Mouse (Mus musculus) ES-E14 (cell line): ENCODE measurements around the gene Sel1l3. TPM values are rescaled to one million over a fixed set of nuclear protein-coding genes. Genes with fewer than 3 reads are reported as not detected.

Source experiments
- DNase-seq: peaks from one replicate; pipeline ENCODE4 v3.0.0-alpha.2; 2013; ENCODE audit warnings: low read depth, low spot score
- H3K27ac ChIP-seq: 2 replicates; pipeline ENCODE4 v1.5.1; 2012; ENCODE audit warnings: low read depth, mild to moderate bottlenecking, low read length, moderate library complexity, mixed read lengths; ENCODE audit not compliant: poor library complexity, insufficient read depth, severe bottlenecking
- H3K36me3 ChIP-seq: 2 replicates; pipeline ENCODE4 v1.6.1; 2012; ENCODE audit warnings: mild to moderate bottlenecking, low read length, moderate library complexity, mixed read lengths; ENCODE audit not compliant: control insufficient read depth, poor library complexity, insufficient read depth, severe bottlenecking
- H3K4me1 ChIP-seq, 2 experiments: fragments of 150-350 bp in 1 of 2; sonication (generic) in 1 of 2; 2 replicates each; pipeline ENCODE4 v1.6.1; 2012; ENCODE audit warnings: low read length in 2 of 2, mild to moderate bottlenecking in 1 of 2, mixed read lengths in 1 of 2; ENCODE audit not compliant: control insufficient read depth in 2 of 2, insufficient read depth in 2 of 2, poor library complexity in 1 of 2
- H3K4me3 ChIP-seq, 2 experiments: fragments of 150-350 bp in 1 of 2; sonication (generic) in 1 of 2; 2 replicates each; pipeline ENCODE4 v1.5.1; 2012; ENCODE audit warnings: low read length in 2 of 2, low read depth in 1 of 2, mild to moderate bottlenecking in 1 of 2, mixed read lengths in 1 of 2; ENCODE audit not compliant: insufficient read depth in 1 of 2, poor library complexity in 1 of 2, severe bottlenecking in 1 of 2
- H3K9ac ChIP-seq: 2 replicates; pipeline ENCODE4 v1.6.1; 2012; ENCODE audit warnings: low read depth, mild to moderate bottlenecking, low read length, mixed read lengths; ENCODE audit not compliant: poor library complexity, insufficient read depth, severe bottlenecking
- H3K9me3 ChIP-seq: fragments of 150-350 bp; sonication (generic); 2 replicates; pipeline ENCODE4 v1.6.1; 2012; ENCODE audit warnings: low read depth, mild to moderate bottlenecking, low read length; ENCODE audit not compliant: control insufficient read depth, insufficient read depth
- CHD2 ChIP-seq: IDR thresholded peaks from 2 replicates; pipeline ENCODE4 v1.6.1; 2014; ENCODE audit warnings: mild to moderate bottlenecking, low read depth, low read length, inconsistent platforms
- HCFC1 ChIP-seq: IDR thresholded peaks from 2 replicates; pipeline ENCODE4 v1.6.1; 2012; ENCODE audit warnings: low read length, inconsistent platforms, borderline replicate concordance; ENCODE audit not compliant: insufficient read depth
- MAFK ChIP-seq: IDR thresholded peaks from 2 replicates; pipeline ENCODE4 v1.6.1; 2014; ENCODE audit warnings: mild to moderate bottlenecking, low read depth, low read length, inconsistent platforms; ENCODE audit not compliant: insufficient read depth
- ZC3H11A ChIP-seq: IDR thresholded peaks from 2 replicates; pipeline ENCODE4 v1.6.1; 2012; ENCODE audit warnings: low read depth, mild to moderate bottlenecking, inconsistent platforms, low read length, borderline replicate concordance
- ZNF384 ChIP-seq: IDR thresholded peaks from 2 replicates; pipeline ENCODE4 v1.6.1; 2012; ENCODE audit warnings: low read depth, low read length, inconsistent platforms
- in situ Hi-C, 2 experiments: fragments of 600-800 bp; cut with MboI; formaldehyde crosslinking; loops; one replicate each; pipeline ENCODE4 v1.15.1; 2025; ENCODE audit warnings: low sequenced_read_pairs in 2 of 2, inconsistent platforms in 1 of 2; ENCODE audit not compliant: unreplicated experiment in 2 of 2
- total RNA-seq: library from RNA; depleted of rRNA; stranded (reverse); fragments of 300-350 nt; gene quantifications from 2 replicates; pipeline ENCODE4 v1.2.3, GENCODE M21; 2012

Gene Sel1l3
- total RNA-seq, 1 experiment: 1.3 TPM

DNA sequence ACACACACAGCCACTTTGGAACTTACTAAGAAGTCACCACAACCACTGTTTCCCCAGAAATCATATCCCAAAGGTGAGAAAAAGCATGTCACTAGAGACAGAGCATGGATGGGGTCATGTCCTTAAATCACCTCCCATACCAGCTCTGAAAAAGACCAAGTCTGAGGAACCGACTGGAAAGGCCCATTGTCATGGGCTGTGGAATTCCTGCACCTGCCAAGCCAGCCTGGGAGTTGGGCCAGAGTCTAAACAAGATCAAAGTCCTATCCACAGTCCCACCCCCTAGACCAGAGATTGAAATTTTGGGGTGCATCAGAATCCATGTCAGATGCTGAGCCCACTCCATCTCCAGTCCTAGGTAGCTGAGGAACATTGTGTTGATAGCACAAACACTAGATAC lies 15.3 kb downstream of the Sel1l3 start:
- no peak overlapping the region for H3K4me3 ChIP-seq
- TF ChIP-seq ZNF384 (no peak), MAFK (no peak), CHD2 (no peak), HCFC1 (no peak), ZC3H11A (no peak)
- H3K9ac ChIP-seq: no peak overlapping the region
- in situ Hi-C loops: no loop called here
- H3K9me3 ChIP-seq: no peaks in the 10 kb centered on the region
- no peak overlapping the region for H3K27ac ChIP-seq
- no peak for DNase-seq
- no peaks in the 10 kb centered on the region for H3K4me1 ChIP-seq
- H3K36me3 ChIP-seq: no peaks in the 10 kb centered on the region

DNA sequence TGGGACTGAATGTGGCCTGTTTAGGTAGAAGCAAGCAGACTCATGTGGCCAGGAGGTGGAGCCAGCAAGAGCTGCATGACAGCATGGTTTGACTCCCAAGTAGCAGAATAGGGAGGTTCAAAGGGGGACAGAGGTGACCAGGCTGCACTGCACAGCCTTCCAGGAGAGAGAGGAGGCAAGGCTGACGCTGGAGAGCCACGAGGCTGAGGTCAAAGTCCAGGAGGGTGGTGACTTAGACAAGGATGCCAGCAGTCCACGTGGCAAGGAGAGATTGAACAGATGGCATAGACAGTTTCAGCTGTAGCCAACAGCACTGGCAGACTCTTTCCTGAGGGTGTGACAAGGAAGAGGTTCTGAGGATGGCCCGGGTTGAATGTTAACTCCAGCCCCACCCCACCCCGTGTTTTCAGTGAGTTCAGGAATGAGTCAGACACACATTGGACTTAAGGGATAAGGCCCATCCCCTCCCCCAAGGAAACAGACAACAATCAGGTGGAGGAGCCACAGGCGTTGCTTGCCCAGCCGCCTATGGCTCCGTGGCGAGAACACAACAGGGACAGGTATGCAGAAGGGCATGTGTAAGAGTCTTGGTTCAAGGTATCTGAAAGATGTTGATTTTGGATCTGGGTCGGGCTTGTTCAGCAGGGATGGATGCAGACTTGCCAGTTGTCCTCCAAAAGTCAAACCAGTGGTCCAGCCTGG lies 17.2 kb downstream of the Sel1l3 start:
- Histone ChIP-seq H3K27ac (no peak overlapping the region; the same call in 1 of the 2 replicates), H3K4me1 (no peaks in the 10 kb centered on the region), H3K4me3 (no peak overlapping the region), H3K9me3 (no peaks in the 10 kb centered on the region), H3K36me3 (no peaks in the 10 kb centered on the region), H3K9ac (no peak overlapping the region)
- in situ Hi-C loops: no loop called here
- no peak for DNase-seq
- TF ChIP-seq MAFK: no peak
- TF ChIP-seq HCFC1: no peak
- no peak for TF ChIP-seq CHD2
- TF ChIP-seq ZNF384: no peak
- no peak for TF ChIP-seq ZC3H11A

DNA sequence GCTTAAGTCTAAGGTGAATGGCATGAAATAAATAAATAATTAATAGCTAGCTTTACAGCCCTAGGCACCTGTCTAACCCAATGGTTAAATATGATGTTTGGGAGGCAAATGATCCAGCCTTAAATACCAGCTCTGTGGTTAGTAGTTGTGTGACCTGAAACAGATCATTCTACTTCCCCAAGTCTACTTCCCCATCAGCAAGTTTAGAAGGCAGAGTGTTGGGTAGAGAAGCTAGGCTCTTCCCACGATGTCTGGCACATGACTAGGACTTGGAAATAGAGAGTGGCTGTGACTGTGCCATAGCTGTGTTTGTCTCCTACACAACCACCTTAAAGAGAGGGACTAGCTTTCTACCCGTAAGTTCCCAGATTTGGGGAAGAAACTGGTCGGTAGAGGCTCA lies 18.9 kb downstream of the Sel1l3 start:
- no peak for TF ChIP-seq ZNF384
- no peak for TF ChIP-seq ZC3H11A
- no peak for TF ChIP-seq CHD2
- no peak for TF ChIP-seq MAFK
- no peak for TF ChIP-seq HCFC1
- Histone ChIP-seq H3K9ac (no peak overlapping the region), H3K4me3 (no peak overlapping the region), H3K4me1 (no peaks in the 10 kb centered on the region), H3K36me3 (no peaks in the 10 kb centered on the region), H3K9me3 (no peaks in the 10 kb centered on the region), H3K27ac (no peak overlapping the region)
- in situ Hi-C loops: no loop called here
- DNase-seq: no peak

DNA sequence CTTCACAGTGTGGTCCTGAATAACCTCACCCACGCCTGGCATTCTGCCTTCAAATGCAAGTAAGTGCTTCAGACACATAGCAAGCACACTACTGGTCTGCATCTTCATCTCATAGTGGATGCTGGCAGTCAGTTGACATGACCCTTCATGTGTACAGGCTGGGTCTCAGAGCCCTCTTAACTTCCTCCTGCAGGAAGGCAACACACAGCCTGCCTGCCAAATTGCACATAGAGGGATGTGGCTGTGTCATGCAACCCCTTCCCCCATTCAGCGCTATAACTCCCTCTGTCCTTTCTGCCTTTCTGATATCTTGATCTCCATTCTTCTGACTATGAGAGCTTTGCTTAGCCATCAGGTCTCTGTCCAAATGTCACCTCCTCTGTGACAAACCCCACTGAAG lies 19.3 kb downstream of the Sel1l3 start:
- Histone ChIP-seq H3K9me3 (no peaks in the 10 kb centered on the region), H3K36me3 (no peaks in the 10 kb centered on the region), H3K9ac (no peak overlapping the region), H3K27ac (no peak overlapping the region), H3K4me3 (no peak overlapping the region), H3K4me1 (no peaks in the 10 kb centered on the region)
- TF ChIP-seq CHD2: no peak
- TF ChIP-seq ZNF384: no peak
- TF ChIP-seq HCFC1: no peak
- TF ChIP-seq ZC3H11A: no peak
- no peak for TF ChIP-seq MAFK
- in situ Hi-C loops: no loop called here
- no peak for DNase-seq
